Mouse (Mus musculus): ENCODE results near the gene Actr6. TPM values are rescaled to one million over a fixed set of nuclear protein-coding genes. Genes with fewer than 3 reads are reported as not detected.
"Not testable (repeated sequence)": the region's sequence is repeated elsewhere in the genome, so short reads cannot be mapped to it uniquely, and the experiment has no call there.

Actr6 gene
- total RNA-seq, 4 experiments from 2014 or later, result 11.1 to 13.7 (median 12.9) TPM

DNA sequence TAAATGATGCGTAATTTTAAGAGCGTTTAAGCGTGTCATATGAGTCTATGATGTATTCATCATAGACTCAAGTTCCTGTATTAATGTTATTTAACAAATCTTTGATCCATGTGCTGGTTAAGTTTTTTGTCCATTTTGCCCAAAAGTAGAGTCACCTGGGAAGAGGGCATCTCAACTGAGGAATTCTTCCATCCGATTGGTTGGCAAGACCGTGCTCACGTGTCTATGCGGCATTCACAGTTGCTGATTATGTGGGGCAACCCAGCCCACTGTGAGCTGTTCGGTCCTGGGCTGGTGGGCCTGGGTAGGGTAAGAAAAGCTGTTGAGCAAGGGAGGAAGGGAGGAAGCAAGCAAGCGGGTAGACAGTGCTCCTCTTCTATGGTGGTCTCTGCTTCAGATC lies 6.3 kb upstream of the Actr6 start:
- no peak for DNase-seq (ENCODE audit: low spot score)

DNA sequence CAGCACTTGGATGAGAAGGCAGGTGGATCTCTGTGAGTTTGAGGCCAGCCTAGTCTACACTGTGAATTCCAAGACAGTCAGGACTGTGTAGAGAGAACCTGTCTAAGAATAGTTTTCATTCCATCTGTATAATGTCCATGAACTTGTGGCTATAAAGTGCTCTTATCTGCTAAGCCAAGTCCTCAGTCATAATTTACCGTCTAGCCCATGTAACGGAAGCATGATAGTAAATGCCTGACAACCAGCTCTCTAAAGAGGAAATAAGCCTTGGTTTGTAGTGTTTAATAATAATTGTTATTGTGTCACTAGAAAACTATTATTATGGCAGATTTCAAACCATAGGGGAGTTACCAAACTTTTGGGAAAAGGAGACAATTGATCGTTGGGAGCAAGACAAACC lies 5.8 kb upstream of the Actr6 start:
- DNase-seq (ENCODE audit: low spot score), result no peak

GRCm38 (mm10) chr10:89737092-89737491 lies 5.0 kb upstream of the Actr6 start:
- DNase-seq (ENCODE audit: low spot score), result no peak

DNA sequence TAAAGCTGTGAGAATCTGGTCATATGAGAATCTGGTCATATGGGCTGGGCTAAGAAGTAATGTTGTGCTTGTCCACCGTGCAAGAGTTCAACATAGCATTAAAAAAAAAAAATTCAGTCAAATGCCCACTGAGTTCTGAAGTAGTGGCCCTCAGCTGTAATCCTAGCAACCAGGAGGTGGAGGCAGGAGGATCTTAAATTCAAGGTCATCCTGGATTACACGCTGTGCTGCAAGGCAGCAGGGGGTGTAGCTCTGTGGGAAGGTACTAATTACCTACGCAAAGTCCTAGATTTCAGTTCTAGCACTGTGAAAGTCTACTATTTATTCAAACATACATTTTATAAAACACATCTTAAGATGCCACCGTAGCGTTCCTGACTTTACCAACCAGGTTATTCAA lies 754 bp downstream of the Actr6 start:
- DNase-seq (ENCODE audit: low spot score), result no peak

DNA sequence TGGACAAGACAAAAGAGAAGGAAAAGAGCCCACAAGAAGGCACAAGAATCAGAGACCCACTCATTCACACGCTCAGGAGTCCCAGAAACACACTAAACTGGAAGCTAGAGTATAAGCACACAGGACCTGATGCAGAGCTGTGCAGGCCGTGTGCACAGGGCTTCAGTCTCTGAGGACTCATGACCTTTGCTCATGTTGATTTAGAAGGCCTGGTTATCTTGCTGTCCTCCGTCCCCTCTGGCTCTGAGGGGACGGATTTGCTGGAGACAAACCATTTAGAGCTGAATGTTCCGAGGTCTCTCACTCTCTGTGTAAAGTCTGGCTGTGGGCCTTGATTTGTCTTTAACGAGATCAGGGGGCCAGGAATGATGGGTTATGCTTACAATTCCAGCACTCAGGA lies 1.7 kb downstream of the Actr6 start:
- no peak for DNase-seq (ENCODE audit: low spot score)

- DNase-seq (ENCODE audit: low spot score), result no peak
These were observed 9.6 kb downstream of the Actr6 start for GRCm38 (mm10) chr10:89722247-89723195.

DNA sequence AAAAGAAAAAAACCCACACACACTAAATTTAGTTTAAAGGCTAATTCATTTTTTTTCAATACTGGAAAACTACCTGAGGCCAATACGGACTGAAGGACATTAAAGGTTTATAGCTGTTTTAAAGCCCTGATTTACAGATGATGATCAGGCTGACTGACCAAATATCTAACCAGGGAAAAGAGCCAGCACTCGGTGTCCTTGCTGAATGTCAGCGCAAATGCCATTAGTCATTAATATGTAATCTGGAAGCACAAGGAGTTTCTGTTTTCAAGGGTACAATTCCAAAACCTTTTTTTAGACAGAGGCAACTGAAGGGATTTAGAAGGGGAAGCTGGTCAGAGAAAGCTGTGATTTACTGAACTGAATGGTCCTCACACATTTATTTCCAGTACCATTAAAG lies 11.3 kb downstream of the Actr6 start:
- DNase-seq (ENCODE audit: low spot score), result peak; percentile 40

DNA sequence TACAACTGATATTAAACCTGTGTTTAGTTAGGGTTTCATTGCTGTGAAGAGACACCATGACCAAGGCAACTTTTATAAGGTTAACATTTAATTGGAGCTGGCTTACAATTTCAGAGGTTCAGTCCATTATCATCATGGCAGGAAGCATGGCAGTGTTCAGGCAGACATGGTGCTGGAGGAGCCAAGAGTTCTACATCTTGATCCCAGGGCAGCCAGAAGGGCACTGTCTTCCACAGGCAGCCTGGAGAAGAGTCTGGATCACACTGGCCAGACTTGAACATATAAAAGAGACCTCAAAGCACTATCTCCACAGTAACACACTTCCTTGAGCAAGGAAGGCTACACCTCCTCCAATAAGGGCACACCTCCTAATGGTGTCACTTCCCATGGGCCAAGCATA lies 11.8 kb downstream of the Actr6 start:
- no peak for DNase-seq (ENCODE audit: low spot score)

- no peak for DNase-seq (ENCODE audit: low spot score)
These were observed 17.2 kb downstream of the Actr6 start for GRCm38 (mm10) chr10:89714910-89715309.

- DNase-seq (ENCODE audit: low spot score), result no peak
These were observed 23.4 kb downstream of the Actr6 start for GRCm38 (mm10) chr10:89708720-89709119.

- no peak for DNase-seq (ENCODE audit: low spot score)
These were observed 24.7 kb downstream of the Actr6 start for GRCm38 (mm10) chr10:89707397-89707796.

DNA sequence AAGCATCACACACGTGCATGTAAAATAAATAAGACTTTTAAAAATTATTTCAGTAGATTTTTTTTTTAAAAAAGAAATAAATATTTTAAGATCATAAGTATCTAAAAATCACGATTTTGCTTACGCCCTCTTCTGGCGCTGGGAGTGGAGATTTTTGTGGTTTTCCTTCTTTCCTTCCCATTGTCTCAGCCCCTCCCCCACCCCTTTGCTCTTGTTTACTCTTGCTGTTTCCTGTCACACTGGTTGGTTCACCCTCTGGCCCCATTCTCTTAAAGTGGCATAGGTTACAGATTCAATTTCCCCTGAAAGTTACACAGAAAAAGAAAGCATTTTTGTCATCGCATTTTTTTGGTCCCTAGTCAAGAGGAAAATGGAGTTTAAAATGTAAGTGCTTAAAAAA lies 29.1 kb downstream of the Actr6 start:
- no peak for DNase-seq (ENCODE audit: low spot score)

DNA sequence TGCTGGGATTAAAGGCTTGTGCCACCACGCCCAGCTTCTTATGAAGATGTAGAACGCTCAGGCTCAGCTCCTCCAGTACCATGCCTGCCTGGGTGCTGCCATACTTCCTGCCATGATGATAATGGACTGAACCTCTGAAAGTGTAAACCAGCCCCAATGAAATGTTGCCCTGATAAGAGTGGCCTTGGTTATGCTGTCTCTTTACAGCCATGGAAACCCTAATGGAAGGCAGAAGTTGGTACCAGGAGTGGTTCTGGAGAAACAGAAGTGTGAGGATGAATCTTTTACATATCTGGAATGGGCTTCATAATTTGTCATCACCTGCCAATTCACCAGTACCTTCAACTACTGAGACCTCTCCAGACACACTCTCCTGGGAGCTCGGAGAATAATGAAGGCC lies 34.1 kb downstream of the Actr6 start:
- no peak for DNase-seq (ENCODE audit: low spot score)

- DNase-seq (ENCODE audit: low spot score), result not testable (repeated sequence)
These were observed 35.8 kb downstream of the Actr6 start for GRCm38 (mm10) chr10:89696270-89696669.

GRCm38 (mm10) chr10:89695194-89695911 lies 36.7 kb downstream of the Actr6 start:
- DNase-seq (ENCODE audit: low spot score), result no peak

DNA sequence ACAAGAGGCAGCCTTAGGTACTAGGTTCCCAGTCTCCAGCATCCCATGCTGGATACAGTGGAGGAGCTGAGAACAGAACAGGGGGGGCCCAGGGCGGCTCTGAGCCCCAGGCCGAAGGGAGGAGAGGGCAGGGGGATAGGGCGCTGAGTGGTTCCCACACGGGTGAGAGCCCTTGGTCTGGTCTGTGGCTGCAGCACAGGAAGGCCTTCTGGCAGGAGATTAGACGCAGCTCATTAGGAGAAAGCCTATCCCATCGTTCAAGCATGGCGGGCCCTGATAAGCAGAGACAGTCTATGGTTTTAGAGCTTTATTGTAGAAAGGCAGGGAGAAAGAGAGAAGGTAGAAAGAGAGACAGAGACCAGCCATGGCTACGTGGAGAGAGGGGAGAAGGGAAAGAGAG lies 42.1 kb downstream of the Actr6 start:
- no peak for DNase-seq (ENCODE audit: low spot score)

DNA sequence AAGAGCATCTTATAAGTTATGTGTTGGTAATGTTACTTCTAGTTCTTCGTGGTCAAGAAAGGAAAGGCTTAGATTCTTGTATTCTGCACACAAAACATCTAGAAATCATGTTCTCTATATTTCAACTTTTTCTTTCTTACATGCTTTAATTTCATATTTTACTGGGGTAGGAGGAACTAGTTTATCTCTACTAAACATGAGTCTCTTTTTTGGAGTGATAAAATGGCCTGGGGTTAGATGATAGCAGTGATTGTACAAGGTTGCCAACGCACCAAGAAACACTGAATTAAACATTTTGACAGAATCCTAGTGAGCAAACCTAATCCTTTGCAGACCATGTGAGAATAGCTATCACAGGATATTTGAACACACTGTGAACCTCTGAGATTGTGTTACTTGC lies 44.6 kb downstream of the Actr6 start:
- DNase-seq (ENCODE audit: low spot score), result no peak

- peak; percentile 91 for DNase-seq (ENCODE audit: low spot score)
These were observed 45.8 kb downstream of the Actr6 start, which contains the start of gene Scyl2 for GRCm38 (mm10) chr10:89686139-89686808. Scyl2 (minus strand) TSS chr10:89686285.

DNA sequence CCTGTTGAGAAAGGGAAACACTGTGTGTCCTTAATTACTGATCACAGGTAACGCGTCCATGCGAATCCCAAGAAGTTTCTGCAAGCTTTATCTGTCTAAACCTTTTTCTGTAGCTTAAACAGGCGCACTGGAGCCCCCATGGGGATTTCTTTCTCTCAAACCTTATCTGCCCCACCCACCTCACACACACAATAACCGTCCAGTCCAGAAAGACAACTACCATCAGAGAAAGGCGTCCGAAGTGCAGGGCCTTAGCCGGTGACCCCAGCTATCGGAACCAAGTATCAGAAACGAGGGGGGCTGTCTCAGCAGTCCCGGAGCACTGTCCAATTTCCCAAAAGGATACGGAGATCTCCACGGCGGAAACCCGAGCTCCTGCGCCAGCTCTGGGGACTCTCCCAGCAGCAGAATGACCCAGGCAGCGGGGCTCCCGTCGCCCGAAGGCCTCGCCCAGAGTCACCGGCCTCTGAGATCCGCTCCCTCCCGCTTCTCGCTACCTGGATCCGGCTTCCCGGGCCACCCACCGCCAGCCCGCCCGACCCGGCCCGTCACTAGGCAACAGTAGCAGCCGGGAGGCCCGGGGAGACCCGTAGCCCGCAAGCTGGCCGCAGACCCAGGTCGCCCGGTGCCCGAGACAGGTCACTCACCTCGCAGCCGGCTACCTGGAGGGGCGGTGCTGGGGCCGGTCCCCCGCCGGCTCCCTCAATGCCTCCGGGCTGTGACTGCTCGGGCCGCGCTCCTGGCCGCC lies 46.5 kb downstream of the Actr6 start:
- peak; percentile 10 for DNase-seq (ENCODE audit: low spot score)

DNA sequence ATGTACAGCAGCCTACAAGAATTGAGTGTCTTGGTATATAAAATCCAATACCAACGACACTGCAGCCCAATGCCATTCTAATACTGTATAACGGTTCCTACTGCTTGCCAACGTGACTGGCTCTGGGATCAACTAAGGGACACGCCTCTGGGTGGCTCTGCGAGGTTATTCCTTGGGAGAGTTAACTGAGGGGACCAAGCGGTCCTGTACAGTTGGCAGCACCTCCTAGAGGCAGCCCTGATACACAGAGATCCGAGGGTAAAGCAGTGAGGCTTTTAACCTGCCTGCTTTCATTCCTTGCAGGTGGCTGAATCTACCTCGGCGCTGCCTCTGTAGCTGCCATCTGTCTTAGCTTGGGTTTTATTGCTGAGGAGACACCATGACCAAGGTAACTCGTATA lies 49.1 kb downstream of the Actr6 start:
- no peak for DNase-seq (ENCODE audit: low spot score)

DNA sequence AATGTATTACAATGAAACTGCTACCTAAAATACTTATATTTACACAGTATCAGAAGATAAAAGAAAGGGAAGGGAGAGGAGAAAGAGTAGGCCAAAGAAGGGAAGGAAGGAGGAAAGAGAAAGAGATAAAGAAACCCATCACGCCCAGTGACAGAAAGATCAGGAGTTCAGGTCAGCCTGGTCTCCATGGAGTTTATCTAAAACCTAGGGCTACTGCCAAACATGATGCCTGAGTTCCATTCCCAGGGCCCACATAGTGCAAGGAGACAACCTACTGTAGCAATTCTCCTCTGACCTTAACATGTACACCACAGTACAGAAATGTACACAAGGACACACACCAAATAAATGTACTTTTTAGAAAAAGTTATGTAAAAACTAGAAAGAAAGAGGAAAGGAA lies 49.9 kb downstream of the Actr6 start:
- DNase-seq (ENCODE audit: low spot score), result no peak

DNA sequence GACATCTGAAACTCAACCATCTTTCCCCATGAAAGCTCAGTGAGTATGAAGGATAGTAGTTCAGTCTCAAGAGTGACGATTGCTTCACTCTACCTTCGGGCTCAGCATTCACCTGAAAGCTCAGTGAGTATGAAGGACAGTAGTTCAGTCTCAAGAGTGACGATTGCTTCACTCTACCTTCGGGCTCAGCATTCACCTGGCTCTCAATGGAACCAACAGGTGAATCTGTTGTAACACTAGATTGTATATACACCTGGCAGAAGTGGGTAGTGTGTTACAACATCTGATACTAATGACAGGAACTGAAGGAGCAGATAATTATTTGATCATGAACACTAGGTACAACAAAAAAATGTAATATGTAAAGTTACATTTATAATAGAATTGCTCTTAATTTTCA lies 50.4 kb downstream of the Actr6 start:
- DNase-seq (ENCODE audit: low spot score), result no peak
